Mouse (Mus musculus) cerebellum, adult 11-12 months (tissue): ENCODE measurements at regions not wholly inside any gene's neighbourhood (a gene's known extent, or its start where the extent isn't known, plus 50 kb on each side); places are given as distances from the start of the nearest gene placed in this dataset.

Experiments
- DNase-seq: peaks from one replicate; pipeline ENCODE4 v3.0.0; 2022

- DNase-seq, result no peak
Observed at GRCm38 (mm10) chr10:92074698-92075394, 647.4 kb downstream of the Nedd1 start.

- DNase-seq, result no peak
Observed at GRCm38 (mm10) chr10:92073873-92074390, 648.3 kb downstream of the Nedd1 start.

- peak; percentile 32 for DNase-seq
Observed at GRCm38 (mm10) chr10:92044783-92045182, 677.4 kb downstream of the Nedd1 start.

DNA sequence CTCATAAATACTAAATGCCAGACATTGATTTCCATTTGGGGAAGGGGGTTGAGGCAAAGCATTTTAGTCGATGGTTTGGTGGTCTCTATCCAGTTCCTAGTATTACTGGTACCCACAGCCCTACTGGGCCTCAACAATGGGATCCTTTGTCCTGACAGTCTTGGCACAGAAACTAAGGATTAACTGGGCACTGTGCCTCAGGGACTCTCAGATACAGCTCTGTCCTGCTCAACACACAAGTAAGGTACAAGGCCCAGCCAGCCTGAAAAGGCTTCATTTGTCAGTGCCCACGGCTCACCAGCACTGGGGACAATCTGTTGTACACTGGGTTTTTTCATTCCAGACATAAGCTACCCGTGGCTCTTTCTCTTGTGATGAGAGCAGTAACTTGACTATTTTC, 686.0 kb downstream of the Nedd1 start:
- no peak for DNase-seq

GRCm38 (mm10) chr10:92030221-92030620, 692.0 kb downstream of the Nedd1 start:
- DNase-seq, result no peak

DNA sequence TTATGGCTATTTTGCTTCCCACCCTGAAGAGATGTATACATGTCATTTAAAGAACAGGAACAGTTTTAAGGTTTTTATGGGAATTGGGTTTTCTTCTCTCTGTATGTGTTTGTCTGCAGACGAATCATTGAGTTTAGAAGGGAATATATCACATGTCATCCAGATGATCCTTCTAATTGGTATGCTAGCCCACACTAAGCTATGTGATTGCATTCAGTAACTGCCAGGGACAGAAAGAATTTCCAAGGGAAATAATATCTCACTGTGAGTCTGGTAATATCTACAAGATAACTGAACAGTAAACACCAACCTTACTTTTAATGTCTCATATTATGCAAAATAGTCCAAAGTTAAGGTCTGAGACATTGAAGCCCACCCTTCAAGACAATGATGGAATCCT, 698.0 kb downstream of the Nedd1 start:
- no peak for DNase-seq

DNA sequence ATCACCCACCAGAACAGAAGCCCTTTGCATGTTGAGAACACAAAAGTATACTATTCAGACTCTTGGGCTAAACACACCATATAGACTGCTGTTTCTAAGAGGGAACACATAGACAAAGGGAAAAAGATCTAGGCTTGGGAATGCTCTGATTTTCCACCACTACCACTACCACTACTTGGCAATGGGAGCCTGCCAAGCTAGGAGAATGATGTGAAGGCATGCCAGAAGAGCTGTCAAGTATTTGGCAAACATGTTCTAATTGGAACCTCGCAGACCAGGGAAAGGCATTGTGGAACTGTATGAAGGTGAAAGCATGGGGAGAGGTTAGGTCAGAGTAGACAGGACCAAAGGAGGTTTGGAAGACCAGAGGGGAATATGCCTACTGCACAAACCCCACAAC, 701.2 kb downstream of the Nedd1 start:
- DNase-seq, result no peak

- no peak for DNase-seq
Observed at GRCm38 (mm10) chr10:92009551-92009950, 712.7 kb downstream of the Nedd1 start.

- DNase-seq, result peak; percentile 6
Observed at GRCm38 (mm10) chr10:92007891-92008290, 714.3 kb downstream of the Nedd1 start.

DNA sequence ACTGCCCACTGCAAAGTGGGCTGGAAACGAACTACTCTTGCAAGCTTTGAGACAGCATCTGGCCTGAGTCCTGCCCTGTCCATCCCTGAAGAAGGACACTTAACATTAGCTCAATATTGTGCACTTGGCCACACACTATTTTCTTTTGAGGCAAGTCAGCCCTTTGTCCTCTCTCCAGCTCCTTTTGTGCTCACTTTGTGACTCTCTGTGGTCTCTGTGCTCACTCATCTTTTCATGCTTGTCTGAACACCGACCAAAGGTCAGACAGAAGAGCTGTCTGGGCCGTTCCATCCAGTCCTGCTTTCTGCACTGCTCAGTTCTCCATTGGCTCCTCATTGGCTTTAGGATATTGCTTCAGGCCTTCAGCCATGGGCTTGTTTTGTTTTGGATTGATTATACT, 715.8 kb downstream of the Nedd1 start:
- no peak for DNase-seq

DNA sequence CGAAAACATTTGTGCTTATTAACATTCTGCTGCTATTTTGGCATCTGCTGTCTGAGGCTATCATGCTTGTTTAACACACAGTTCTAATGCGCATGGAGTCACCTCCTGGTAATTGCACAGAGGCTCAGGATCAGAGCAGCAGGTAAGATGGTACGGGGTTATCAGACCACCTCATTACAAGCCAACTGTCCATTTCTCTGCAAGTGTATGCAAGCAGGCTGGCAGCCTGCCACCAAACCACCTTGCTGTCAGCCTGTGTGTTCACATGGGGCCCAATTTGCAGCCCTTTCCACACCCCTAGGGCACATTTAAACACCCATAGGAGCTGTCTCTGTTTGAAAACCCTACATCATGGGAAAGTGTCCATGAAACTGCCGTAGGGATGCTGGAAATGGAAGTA, 731.2 kb downstream of the Nedd1 start:
- DNase-seq, result no peak

GRCm38 (mm10) chr10:91988364-91988763, 733.9 kb downstream of the Nedd1 start:
- DNase-seq, result no peak

DNA sequence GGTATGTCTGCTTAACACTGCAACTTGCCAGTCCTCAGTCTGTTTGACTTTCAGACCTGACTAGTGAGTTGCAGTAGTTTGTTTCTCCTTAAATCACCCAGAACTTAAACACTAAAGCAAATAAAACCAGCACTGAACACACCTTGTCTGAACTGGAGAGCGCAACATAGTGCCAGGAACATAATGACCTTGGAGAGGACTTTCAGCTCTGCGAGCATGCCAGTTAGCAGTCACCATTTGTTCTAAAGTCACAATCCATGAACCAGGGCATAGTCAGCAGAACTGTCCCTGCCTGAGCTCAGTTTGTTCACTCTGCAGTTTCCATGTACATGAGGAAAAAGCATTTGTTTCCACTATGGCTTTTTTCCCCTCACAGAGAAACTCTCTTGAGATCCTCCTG, 742.4 kb downstream of the Nedd1 start:
- DNase-seq, result no peak

DNA sequence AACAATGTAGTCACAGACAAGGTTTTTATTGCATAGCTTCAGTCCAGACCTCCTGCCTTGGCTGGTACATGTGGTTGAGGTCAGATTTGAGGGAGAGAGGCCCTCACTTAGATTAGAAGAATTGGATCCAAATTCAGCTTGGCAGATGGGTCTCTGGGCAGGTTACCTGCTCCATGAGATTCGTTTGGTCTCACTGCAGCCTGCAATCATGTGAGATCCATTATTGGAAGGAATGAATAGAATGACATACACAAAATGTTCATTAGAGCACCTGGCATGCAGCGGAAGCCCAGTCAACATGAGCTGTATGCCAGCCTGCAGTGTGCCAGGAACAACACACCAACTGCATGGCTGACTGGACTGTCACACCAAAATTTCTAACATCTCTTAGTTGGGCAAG, 750.3 kb downstream of the Nedd1 start:
- no peak for DNase-seq

GRCm38 (mm10) chr10:91967570-91968310, 754.5 kb downstream of the Nedd1 start:
- DNase-seq, result no peak

DNA sequence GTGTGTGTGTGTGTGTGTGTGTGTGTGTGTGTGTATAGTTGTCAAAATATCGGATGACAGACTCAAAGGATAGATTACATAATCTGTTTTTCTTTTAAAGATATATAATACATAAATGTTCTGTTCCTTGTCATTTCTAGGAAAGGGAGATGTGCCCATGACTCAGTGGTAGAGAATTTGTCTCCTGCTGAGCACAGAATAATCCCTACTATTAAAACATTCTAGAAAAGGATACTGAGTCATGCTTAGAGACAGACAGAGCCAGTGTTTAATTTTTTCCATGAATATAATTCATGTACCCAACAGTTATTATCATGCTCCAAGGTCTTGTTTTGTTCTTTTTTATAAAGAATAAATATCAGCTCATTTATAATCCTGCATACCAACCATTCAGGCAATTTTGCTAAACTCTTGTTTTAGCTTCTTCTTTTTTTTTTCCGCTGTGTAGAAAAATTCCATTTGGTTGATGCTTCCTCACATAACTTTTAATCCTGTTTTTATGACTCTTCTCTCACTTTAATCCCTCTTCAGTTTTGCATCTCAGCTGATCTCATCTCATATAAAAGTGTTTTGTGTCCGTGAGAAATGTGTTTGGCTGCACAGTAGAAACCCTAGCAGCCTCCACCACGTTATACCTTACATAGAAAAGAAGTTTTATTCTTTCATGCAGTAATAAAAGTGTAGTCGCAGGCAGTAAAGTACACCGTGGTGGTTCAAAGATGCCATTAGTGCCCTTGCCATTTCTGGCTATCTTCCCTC, 762.3 kb downstream of the Nedd1 start:
- DNase-seq, result no peak

GRCm38 (mm10) chr10:91953078-91953477, 769.1 kb downstream of the Nedd1 start:
- DNase-seq, result no peak

DNA sequence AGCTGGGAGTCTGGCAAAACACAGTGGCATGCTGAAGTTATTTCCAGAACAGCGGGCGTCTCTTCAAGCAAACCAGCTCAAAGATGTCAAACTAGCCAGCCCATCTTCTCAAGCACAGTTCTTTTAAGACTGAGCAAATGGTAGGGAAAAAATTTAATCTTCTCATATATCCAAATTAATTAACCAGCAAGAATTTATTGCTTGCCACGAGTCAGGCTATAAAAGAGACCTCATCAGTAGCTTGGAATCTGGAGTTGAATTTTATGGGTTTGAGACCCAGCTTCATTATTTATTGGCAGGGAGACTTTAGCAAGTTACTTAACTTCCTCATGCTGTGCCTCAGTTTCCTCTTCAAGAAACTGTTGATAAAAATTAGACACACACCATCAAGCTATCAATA, 742.5 kb upstream of the Tmpo start:
- no peak for DNase-seq

DNA sequence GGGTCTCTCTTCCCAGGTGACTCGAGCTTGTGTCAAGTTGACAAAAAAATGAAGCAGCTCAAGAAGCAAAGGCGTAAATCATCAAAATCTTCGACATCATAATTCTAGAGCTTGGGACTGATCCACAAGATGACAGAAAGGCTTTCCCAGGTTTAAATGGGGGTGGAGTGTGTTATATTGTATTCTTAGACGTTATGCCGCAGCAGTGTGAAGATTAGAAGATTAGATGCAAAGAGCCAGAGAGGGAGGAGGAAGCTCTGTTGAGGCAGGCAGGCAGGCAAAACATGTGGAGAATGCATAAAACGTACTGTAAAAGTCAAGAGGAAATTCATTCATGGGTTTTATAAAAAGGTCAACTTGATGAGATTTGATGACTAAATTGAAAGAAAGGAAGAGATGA, 708.7 kb upstream of the Tmpo start:
- DNase-seq, result no peak

- DNase-seq, result peak; percentile 2
Observed at GRCm38 (mm10) chr10:91888537-91888936, 707.4 kb upstream of the Tmpo start.

DNA sequence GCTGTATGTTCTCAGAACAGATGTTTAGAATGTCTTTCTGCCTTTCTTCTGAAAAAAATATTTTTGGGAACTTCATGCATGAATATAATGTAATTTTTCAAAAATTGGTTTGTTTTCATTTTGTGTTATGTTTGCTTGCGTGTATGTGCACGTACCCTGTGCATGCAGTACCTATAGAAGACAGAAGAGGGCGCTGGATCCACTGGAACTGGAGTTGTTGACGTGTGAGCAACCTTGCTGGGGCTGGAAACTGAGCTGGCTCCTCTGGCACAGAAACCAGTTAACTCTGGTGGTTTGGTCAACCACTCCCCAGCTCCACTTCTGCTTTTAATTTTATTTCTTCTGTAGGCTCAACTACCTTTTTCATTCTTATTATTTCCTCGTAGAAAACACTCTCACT, 702.0 kb upstream of the Tmpo start:
- no peak for DNase-seq

GRCm38 (mm10) chr10:91882481-91882880, 701.4 kb upstream of the Tmpo start:
- no peak for DNase-seq

DNA sequence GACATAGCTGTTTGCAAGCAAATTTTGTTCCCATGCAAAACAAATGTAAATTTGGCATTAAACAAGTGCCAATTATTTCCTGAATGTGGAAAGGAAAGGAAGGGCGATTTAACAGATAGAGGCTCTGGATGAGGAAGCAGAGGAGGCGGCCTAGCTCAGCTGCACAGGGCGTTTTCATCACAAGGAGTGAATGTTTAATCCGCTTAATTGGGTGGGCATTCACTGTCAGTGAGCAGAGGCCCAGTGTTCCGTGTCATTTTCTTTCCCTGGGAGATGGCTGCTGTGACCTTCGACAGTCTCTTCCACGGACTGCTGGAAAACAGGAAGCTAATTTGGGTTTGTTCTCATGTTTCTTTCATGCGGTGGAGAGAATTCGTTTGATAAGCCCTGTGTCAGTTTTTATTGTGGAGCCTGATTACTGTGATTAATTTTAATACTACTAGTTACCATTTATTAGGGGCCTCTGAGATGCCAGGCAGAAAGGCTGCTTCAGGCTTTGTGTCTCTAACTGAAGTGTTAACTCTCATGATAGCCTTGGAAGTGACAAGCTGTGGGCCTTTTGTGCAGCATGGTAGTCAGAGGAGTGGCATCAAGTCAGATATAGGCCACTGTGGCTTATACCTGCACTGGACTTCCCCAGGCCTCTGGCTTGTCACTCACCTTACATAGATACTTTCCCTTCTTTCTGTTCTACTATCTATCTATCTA, 700.6 kb upstream of the Tmpo start:
- no peak for DNase-seq
